Mouse (Mus musculus) embryonic facial prominence, embryonic 14.5 days (tissue): ENCODE data around the gene Pitpnm2. TPM values are rescaled to one million over a fixed set of nuclear protein-coding genes. Genes with fewer than 3 reads are reported as not detected.
A peak's percentile ranks its signal among the peaks of the same experiment; 100 is the strongest.

Experiments used
- ATAC-seq: fragments of 200-750 bp; cut with Nextera tagmentation; 2 replicates; pipeline ENCODE4 v1.8.0; 2017; ENCODE audit warnings: low read depth, moderate number of reproducible peaks, moderate TSS enrichment
- DNase-seq: peaks from one replicate; pipeline ENCODE4 v3.0.0-alpha.2; 2015; ENCODE audit warnings: low spot score
- H3K27ac ChIP-seq: fragments of 300-500 bp; sonication (generic); replicated peaks from 2 replicates; pipeline ENCODE4 v1.5.1; 2014; ENCODE audit warnings: low read depth, mild to moderate bottlenecking, low read length, moderate library complexity
- H3K27me3 ChIP-seq: fragments of 300-500 bp; sonication (generic); replicated peaks from 2 replicates; pipeline ENCODE4 v1.6.1; 2014; ENCODE audit warnings: low read length; ENCODE audit not compliant: control insufficient read depth, insufficient read depth
- H3K36me3 ChIP-seq: fragments of 300-500 bp; sonication (generic); 2 replicates; pipeline ENCODE4 v1.6.1; 2014; ENCODE audit warnings: low read length, mixed read lengths; ENCODE audit not compliant: control insufficient read depth, insufficient read depth
- H3K4me1 ChIP-seq: fragments of 300-500 bp; sonication (generic); 2 replicates; pipeline ENCODE4 v1.6.1; 2014; ENCODE audit warnings: antibody characterized with exemption, low read length; ENCODE audit not compliant: control insufficient read depth, insufficient read depth
- H3K4me2 ChIP-seq: fragments of 300-500 bp; sonication (generic); 2 replicates; pipeline ENCODE4 v1.6.1; 2014; ENCODE audit warnings: low read depth, mild to moderate bottlenecking, low read length, moderate library complexity, mixed read lengths
- H3K4me3 ChIP-seq: fragments of 300-500 bp; sonication (generic); 2 replicates; pipeline ENCODE4 v1.5.1; 2014; ENCODE audit warnings: low read depth, mild to moderate bottlenecking, low read length
- H3K9ac ChIP-seq: fragments of 300-500 bp; sonication (generic); 2 replicates; pipeline ENCODE4 v1.6.1; 2014; ENCODE audit warnings: low read depth, mild to moderate bottlenecking, low read length, moderate library complexity, mixed read lengths
- H3K9me3 ChIP-seq: fragments of 300-500 bp; sonication (generic); 2 replicates; pipeline ENCODE4 v1.6.1; 2016; ENCODE audit warnings: low read length; ENCODE audit not compliant: control insufficient read depth
- WGBS: fragments of 180-500 bp; shearing (Covaris S2); extraction: QIAGEN DNeasy Blood & Tissue Kit; methylation state at CpG from one replicate; pipeline ENCODE4 v1.1.7; 2014; 5-methylcytosine and 5-hydroxymethylcytosine counted together
- polyA plus RNA-seq: library from polyadenylated mRNA; unstranded; fragments of >200 nt; fragmentation: Nextera tagmentation; extraction: Ambion mirVana; gene quantifications from 2 replicates; pipeline ENCODE4 v1.2.1, GENCODE M21; 2014

The Pitpnm2 gene
- polyA plus RNA-seq, 1 experiment from 2014 or later, result 7.6 TPM

GRCm38 (mm10) chr5:124169224-124169621, 80.3 kb downstream of the Pitpnm2 start:
- no peak overlapping the region for H3K27ac ChIP-seq
- WGBS, result 79% methylated on average over 3 of the region's 3 CpGs
- H3K27me3 ChIP-seq, result no peaks in the 10 kb centered on the region
- no peak overlapping the region for H3K4me2 ChIP-seq
- H3K4me3 ChIP-seq, result no peak overlapping the region
- no peak for DNase-seq
- H3K4me1 ChIP-seq, result peaks cover 36% of the 10 kb centered on the region
- H3K9ac ChIP-seq, result no peak overlapping the region
- H3K9me3 ChIP-seq, result no peaks in the 10 kb centered on the region
- no peak for ATAC-seq
- H3K36me3 ChIP-seq, result no peaks in the 10 kb centered on the region

GRCm38 (mm10) chr5:124168428-124169223, 80.9 kb downstream of the Pitpnm2 start:
- DNase-seq (no peak), ATAC-seq (no peak)
- no peak overlapping the region for H3K4me2 ChIP-seq
- no peaks in the 10 kb centered on the region for H3K27me3 ChIP-seq
- 72% methylated on average over 12 of the region's 12 CpGs for WGBS
- H3K9ac ChIP-seq, result no peak overlapping the region
- no peak overlapping the region for H3K4me3 ChIP-seq
- no peak overlapping the region for H3K27ac ChIP-seq
- no peaks in the 10 kb centered on the region for H3K36me3 ChIP-seq
- peaks cover 42% of the 10 kb centered on the region for H3K4me1 ChIP-seq
- H3K9me3 ChIP-seq, result no peaks in the 10 kb centered on the region

GRCm38 (mm10) chr5:124167621-124168020, 81.9 kb downstream of the Pitpnm2 start:
- H3K4me2 ChIP-seq, result no peak overlapping the region
- no peak for DNase-seq
- no peaks in the 10 kb centered on the region for H3K27me3 ChIP-seq
- H3K4me3 ChIP-seq, result no peak overlapping the region
- no peak overlapping the region for H3K9ac ChIP-seq
- no peak for ATAC-seq
- no peak overlapping the region for H3K27ac ChIP-seq
- H3K9me3 ChIP-seq, result no peaks in the 10 kb centered on the region
- WGBS, result 49% methylated on average over 10 of the region's 10 CpGs
- no peaks in the 10 kb centered on the region for H3K36me3 ChIP-seq
- H3K4me1 ChIP-seq, result peaks cover 44% of the 10 kb centered on the region

- no peak overlapping the region for H3K4me2 ChIP-seq
- H3K9me3 ChIP-seq, result no peaks in the 10 kb centered on the region
- ATAC-seq (no peak), DNase-seq (no peak)
- no peak overlapping the region for H3K4me3 ChIP-seq
- H3K27me3 ChIP-seq, result no peaks in the 10 kb centered on the region
- peaks cover 44% of the 10 kb centered on the region for H3K4me1 ChIP-seq
- H3K27ac ChIP-seq, result no peak overlapping the region
- no peak overlapping the region for H3K9ac ChIP-seq
- H3K36me3 ChIP-seq, result no peaks in the 10 kb centered on the region
These were observed 82.8 kb downstream of the Pitpnm2 start for GRCm38 (mm10) chr5:124166741-124167140.

GRCm38 (mm10) chr5:124165622-124166570, 83.7 kb downstream of the Pitpnm2 start:
- H3K4me3 ChIP-seq, result no peak overlapping the region
- DNase-seq, result peak; percentile 88
- 41% methylated on average over 14 of the region's 15 CpGs for WGBS
- peak overlapping the region; percentile 68 for H3K27ac ChIP-seq
- no peaks in the 10 kb centered on the region for H3K9me3 ChIP-seq
- H3K4me2 ChIP-seq, result 0 out of 2 replicates have a peak overlapping the region, but pooled peaks have one; percentile 6
- no peaks in the 10 kb centered on the region for H3K36me3 ChIP-seq
- peak; percentile 85 for ATAC-seq
- 0 out of 2 replicates have a peak overlapping the region, but pooled peaks have one; percentile 27 for H3K9ac ChIP-seq
- H3K27me3 ChIP-seq, result no peaks in the 10 kb centered on the region
- peaks cover 44% of the 10 kb centered on the region for H3K4me1 ChIP-seq

- Histone ChIP-seq H3K27ac (no peak overlapping the region), H3K4me1 (peaks cover 44% of the 10 kb centered on the region), H3K4me3 (no peak overlapping the region), H3K9ac (no peak overlapping the region), H3K36me3 (no peaks in the 10 kb centered on the region), H3K27me3 (no peaks in the 10 kb centered on the region), H3K4me2 (no peak overlapping the region), H3K9me3 (no peaks in the 10 kb centered on the region)
- DNase-seq (no peak), ATAC-seq (no peak)
- 64% methylated on average over 11 of the region's 11 CpGs for WGBS
These were observed 86.1 kb downstream of the Pitpnm2 start for GRCm38 (mm10) chr5:124163445-124163844.

GRCm38 (mm10) chr5:124162577-124162976, 87.0 kb downstream of the Pitpnm2 start:
- H3K27me3 ChIP-seq, result no peaks in the 10 kb centered on the region
- H3K4me2 ChIP-seq, result no peak overlapping the region
- 59% methylated on average over 5 of the region's 5 CpGs for WGBS
- no peak for ATAC-seq
- no peak overlapping the region for H3K9ac ChIP-seq
- no peak overlapping the region for H3K4me3 ChIP-seq
- no peaks in the 10 kb centered on the region for H3K9me3 ChIP-seq
- no peak overlapping the region for H3K27ac ChIP-seq
- H3K4me1 ChIP-seq, result peaks cover 41% of the 10 kb centered on the region
- no peaks in the 10 kb centered on the region for H3K36me3 ChIP-seq
- DNase-seq, result peak; percentile 83

GRCm38 (mm10) chr5:124161831-124162230, 87.7 kb downstream of the Pitpnm2 start:
- peak; percentile 29 for DNase-seq
- Histone ChIP-seq H3K4me1 (peaks cover 34% of the 10 kb centered on the region), H3K36me3 (no peaks in the 10 kb centered on the region), H3K27me3 (no peaks in the 10 kb centered on the region), H3K27ac (no peak overlapping the region), H3K9ac (no peak overlapping the region), H3K9me3 (no peaks in the 10 kb centered on the region), H3K4me3 (no peak overlapping the region), H3K4me2 (no peak overlapping the region)
- ATAC-seq, result 0 out of 2 replicates have a peak, but pooled peaks have one; percentile 4
- 44% methylated on average over 10 of the region's 10 CpGs for WGBS
